Mouse (Mus musculus) stomach, embryonic 16.5 days (tissue): ENCODE measurements at regions not wholly inside any gene's neighbourhood (a gene's known extent, or its start where the extent isn't known, plus 50 kb on each side); places are given as distances from the start of the nearest gene placed in this dataset.
"Not testable (repeated sequence)": the region's sequence is repeated elsewhere in the genome, so short reads cannot be mapped to it uniquely, and the experiment has no call there.

Experiments
- ATAC-seq: fragments of 200-750 bp; cut with Nextera tagmentation; 2 replicates; pipeline ENCODE4 v1.8.0; 2017; ENCODE audit warnings: moderate number of reproducible peaks, moderate TSS enrichment; ENCODE audit not compliant: insufficient read depth, low FRiP score
- H3K27ac ChIP-seq: fragments of 300-500 bp; sonication (generic); 2 replicates; pipeline ENCODE4 v1.5.1; 2014; ENCODE audit warnings: low read length
- H3K27me3 ChIP-seq: fragments of 300-500 bp; sonication (generic); 2 replicates; pipeline ENCODE4 v1.6.1; 2014; ENCODE audit warnings: low read length, control low read depth, mixed read lengths; ENCODE audit not compliant: control insufficient read depth, insufficient read depth
- H3K36me3 ChIP-seq: fragments of 300-500 bp; sonication (generic); 2 replicates; pipeline ENCODE4 v1.6.1; 2014; ENCODE audit warnings: low read length; ENCODE audit not compliant: control insufficient read depth, insufficient read depth
- H3K4me1 ChIP-seq: fragments of 300-500 bp; sonication (generic); 2 replicates; pipeline ENCODE4 v1.6.1; 2014; ENCODE audit warnings: low read length, control low read depth, mixed read lengths; ENCODE audit not compliant: control insufficient read depth, insufficient read depth
- H3K4me2 ChIP-seq: fragments of 300-500 bp; sonication (generic); 2 replicates; pipeline ENCODE4 v1.6.1; 2014; ENCODE audit warnings: low read depth, low read length, mixed read lengths
- H3K4me3 ChIP-seq: fragments of 300-500 bp; sonication (generic); replicated peaks from 2 replicates; pipeline ENCODE4 v1.5.1; 2014; ENCODE audit warnings: mild to moderate bottlenecking, low read length
- H3K9ac ChIP-seq: fragments of 300-500 bp; sonication (generic); 2 replicates; pipeline ENCODE4 v1.6.1; 2014; ENCODE audit warnings: low read length
- H3K9me3 ChIP-seq: fragments of 300-500 bp; sonication (generic); replicated peaks from 2 replicates; pipeline ENCODE4 v1.6.1; 2016; ENCODE audit warnings: low read length, control low read depth; ENCODE audit not compliant: control insufficient read depth
- WGBS: fragments of 180-500 bp; shearing (Covaris S2); extraction: QIAGEN DNeasy Blood & Tissue Kit; methylation state at CpG from one replicate; pipeline ENCODE4 v1.1.7; 2014; 5-methylcytosine and 5-hydroxymethylcytosine counted together

DNA sequence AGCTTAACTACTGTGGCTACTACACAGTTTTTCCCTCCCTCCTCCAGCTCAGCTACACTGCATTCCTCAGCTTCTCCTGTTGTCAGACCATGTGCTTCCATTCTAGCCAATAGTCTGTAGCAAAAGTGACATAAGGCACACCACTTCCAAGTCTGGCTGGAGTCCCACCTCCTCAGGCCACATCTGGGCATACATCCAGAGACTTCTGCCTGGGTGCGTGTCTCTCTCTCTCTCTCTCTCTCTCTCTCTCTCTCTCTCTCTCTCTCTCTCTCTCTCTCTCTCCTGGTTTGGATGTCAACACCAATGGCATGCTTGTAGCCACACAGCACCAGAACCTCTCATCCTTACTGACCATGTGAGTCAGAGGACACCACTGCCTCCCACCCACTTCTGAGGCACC lies 55.6 kb upstream of the Cdyl start:
- ATAC-seq = peak; percentile 86; the same call in 1 of the 2 replicates
- Histone ChIP-seq H3K4me3 (no peak overlapping the region), H3K36me3 (no peaks in the 10 kb centered on the region), H3K4me2 (no peak overlapping the region), H3K9ac (no peak overlapping the region), H3K27me3 (no peaks in the 10 kb centered on the region), H3K9me3 (no peaks in the 10 kb centered on the region), H3K27ac (no peak overlapping the region), H3K4me1 (no peaks in the 10 kb centered on the region)
- WGBS = 33% methylated on average over 1 of the region's 1 CpGs

GRCm38 (mm10) chr13:35604765-35605164 lies 54.9 kb upstream of the Cdyl start:
- no peaks in the 10 kb centered on the region for H3K4me1 ChIP-seq
- 89% methylated on average over 3 of the region's 3 CpGs for WGBS
- ATAC-seq = no peak
- H3K27ac ChIP-seq = no peak overlapping the region
- no peaks in the 10 kb centered on the region for H3K36me3 ChIP-seq
- H3K9ac ChIP-seq = no peak overlapping the region
- H3K27me3 ChIP-seq = no peaks in the 10 kb centered on the region
- no peak overlapping the region for H3K4me2 ChIP-seq
- H3K9me3 ChIP-seq = no peaks in the 10 kb centered on the region
- no peak overlapping the region for H3K4me3 ChIP-seq

GRCm38 (mm10) chr13:35606857-35607561 lies 52.6 kb upstream of the Cdyl start:
- H3K27ac ChIP-seq, H3K36me3 ChIP-seq, H3K4me1 ChIP-seq, H3K4me2 ChIP-seq, ATAC-seq, H3K27me3 ChIP-seq, H3K9me3 ChIP-seq, H3K4me3 ChIP-seq, H3K9ac ChIP-seq: not testable (repeated sequence)
- 79% methylated on average over 5 of the region's 5 CpGs for WGBS

DNA sequence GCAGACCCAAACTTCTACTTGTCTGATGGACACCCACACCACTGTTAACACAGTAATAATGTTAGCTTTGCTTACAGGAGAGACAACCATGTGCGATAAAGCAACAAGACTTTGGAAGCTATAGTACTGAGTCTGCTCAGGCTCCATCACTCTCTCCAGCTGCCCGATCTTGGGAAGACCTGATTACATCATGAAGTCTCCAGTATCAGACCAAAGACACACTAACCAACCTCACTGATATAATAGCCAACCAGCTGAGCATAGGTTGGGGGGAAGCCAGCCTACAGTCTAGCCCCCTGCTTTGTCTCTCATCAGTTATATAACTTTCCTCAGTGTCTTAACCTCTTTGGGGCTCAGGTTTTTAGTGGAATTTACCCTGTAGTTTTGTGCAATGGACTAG lies 51.9 kb upstream of the Cdyl start:
- Histone ChIP-seq H3K27me3 (no peaks in the 10 kb centered on the region), H3K4me3 (no peak overlapping the region), H3K9ac (no peak overlapping the region), H3K9me3 (no peaks in the 10 kb centered on the region), H3K27ac (no peak overlapping the region), H3K4me2 (no peak overlapping the region), H3K4me1 (no peaks in the 10 kb centered on the region), H3K36me3 (no peaks in the 10 kb centered on the region)
- ATAC-seq = no peak
- WGBS = 94% methylated on average over 2 of the region's 2 CpGs
